Mouse (Mus musculus): ENCODE measurements around the gene Slc25a22.

Slc25a22 gene

DNA sequence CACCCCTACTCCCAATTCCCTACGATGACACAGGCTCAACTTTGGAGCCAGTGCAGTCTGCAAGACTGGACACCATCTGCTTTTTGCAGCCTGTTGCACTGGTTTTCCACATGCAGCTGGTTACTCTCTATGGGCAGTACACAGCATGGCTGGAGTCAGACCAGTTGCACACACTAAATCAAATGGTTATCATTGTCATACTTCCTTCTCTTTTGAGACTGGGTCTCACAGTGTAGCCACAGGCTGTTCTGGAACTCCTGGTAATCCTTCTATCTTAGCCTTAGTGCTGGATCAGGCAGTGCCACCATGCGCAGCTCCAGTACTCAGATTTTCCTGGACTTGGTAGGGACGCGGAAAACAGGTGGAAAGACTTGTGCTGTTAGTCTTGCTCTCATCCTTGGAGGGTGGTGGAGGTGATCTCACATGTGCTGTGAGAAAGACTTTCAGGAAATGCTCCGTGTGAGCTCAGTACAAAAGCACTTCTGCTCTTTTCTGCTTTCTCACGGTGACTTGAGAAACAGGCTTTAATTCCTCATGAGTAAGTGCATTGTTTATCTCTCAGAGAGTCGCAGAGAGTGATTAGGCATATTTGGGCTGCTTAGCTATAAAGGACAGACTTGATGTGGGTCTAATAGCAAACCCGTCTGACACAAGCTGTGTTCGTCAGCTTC lies 45.0 kb downstream of the Slc25a22 start:
- TF ChIP-seq GATA4 (IDR thresholded peaks at IDR 0.05; ENCODE audit: insufficient replicate concordance, low read length) = no peak

- no peak for TF ChIP-seq GATA4 (IDR thresholded peaks at IDR 0.05; ENCODE audit: insufficient replicate concordance, low read length)
Measured at GRCm38 (mm10) chr7:141391625-141392551, 45.8 kb downstream of the Slc25a22 start, which contains the start of gene Taldo1. Gene Taldo1 (plus strand): TSS chr7:141392199.

DNA sequence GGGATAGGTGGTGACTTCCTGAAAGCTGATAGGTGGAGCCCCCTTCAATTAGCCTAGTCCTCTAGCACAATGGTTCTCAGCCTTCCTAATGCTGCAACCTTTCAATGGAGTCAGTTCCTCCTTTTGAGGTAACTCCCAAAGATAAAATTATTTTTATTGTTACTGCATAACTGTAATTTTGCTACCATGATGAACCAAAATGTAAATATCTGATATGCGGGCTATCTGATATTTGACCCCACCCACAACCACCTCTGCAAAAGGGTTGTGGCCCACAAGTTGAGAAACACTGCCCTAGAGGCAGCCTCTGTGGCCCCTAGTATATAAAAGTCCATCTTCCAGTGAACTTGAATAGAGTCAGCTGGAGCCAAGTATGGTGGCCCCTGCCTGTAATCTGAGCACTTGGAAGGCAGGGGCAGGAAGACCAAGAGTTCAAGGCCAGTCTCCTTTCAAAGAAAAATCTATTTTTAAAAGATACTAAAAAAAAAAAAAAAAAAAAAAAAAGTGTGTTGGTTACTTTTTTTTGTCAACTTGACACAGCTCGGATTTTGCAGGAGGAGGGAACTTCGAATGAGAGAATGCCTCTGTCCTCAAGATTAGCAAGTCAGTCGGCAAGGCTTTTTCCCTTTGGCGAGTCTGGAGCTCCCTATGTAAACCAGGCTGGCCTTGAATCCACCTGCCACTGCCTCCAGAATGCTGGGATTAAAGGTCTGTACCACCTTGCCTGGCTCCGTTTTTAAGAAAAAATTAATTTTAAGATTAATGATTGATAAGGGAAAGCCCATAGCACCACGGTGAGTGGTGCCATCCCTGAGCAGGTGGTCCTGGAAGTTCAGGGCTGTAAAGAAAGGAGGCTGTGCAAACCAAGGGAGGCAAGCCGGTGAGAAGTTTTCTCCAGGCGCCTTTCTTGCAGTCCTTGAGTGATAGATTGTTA lies 47.1 kb downstream of the Slc25a22 start:
- no peak for TF ChIP-seq GATA4 (IDR thresholded peaks at IDR 0.05; ENCODE audit: insufficient replicate concordance, low read length)

DNA sequence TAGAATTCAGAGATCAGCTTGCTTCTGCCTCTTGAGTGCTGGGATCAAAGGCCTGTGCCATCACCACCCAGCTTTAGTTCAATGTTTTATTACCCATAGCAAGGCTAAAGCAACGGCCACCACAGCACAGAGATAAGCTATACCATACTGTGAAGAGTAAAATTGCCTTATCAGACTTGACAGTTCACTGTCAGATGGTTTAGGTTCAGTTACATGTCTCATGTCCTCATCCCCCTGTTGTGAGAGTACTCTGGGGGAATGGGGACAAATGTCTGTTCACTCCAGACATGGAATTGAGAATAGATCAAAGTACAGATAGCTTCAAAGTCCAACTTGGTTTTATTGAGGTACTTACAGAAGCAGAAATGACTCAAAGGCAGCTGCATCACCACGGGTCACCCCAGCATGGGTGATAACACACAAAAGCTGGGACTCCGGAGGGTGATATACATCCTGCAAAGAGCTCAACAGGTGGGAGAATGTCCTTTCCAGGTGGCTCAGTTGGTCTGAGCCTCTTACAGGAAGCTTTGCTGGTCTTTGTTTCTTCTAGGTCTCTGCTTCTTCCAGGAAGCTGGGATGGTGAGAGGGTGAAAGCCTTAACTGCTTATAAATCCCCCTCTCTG lies 49.1 kb downstream of the Slc25a22 start:
- no peak for TF ChIP-seq GATA4 (IDR thresholded peaks at IDR 0.05; ENCODE audit: insufficient replicate concordance, low read length)

- no peak for TF ChIP-seq GATA4 (IDR thresholded peaks at IDR 0.05; ENCODE audit: insufficient replicate concordance, low read length)
Measured at GRCm38 (mm10) chr7:141387807-141388486, 49.7 kb downstream of the Slc25a22 start.

- no peak for TF ChIP-seq GATA4 (IDR thresholded peaks at IDR 0.05; ENCODE audit: insufficient replicate concordance, low read length)
Measured at GRCm38 (mm10) chr7:141381068-141381835, 56.4 kb downstream of the Slc25a22 start.
